Mouse (Mus musculus) liver, embryonic 14.5 days (tissue): ENCODE measurements around the gene Paox.

Source experiments
- CTCF ChIP-seq: IDR thresholded peaks from 2 replicates; pipeline ENCODE4 v1.5.1; 2016; ENCODE audit warnings: antibody characterized with exemption, low read depth, control low read depth
- EP300 ChIP-seq: IDR thresholded peaks from 2 replicates; pipeline ENCODE4 v1.6.1; 2016; ENCODE audit warnings: antibody characterized with exemption, low read depth

GRCm38 (mm10) chr7:140184206-140184605 is 68.6 kb downstream of the Paox start:
- no peak for TF ChIP-seq EP300
- TF ChIP-seq CTCF: no peak
